Mouse (Mus musculus): ENCODE measurements around the gene Zfp689.
"Not testable (repeated sequence)": the region's sequence is repeated elsewhere in the genome, so short reads cannot be mapped to it uniquely, and the experiment has no call there.

DNA sequence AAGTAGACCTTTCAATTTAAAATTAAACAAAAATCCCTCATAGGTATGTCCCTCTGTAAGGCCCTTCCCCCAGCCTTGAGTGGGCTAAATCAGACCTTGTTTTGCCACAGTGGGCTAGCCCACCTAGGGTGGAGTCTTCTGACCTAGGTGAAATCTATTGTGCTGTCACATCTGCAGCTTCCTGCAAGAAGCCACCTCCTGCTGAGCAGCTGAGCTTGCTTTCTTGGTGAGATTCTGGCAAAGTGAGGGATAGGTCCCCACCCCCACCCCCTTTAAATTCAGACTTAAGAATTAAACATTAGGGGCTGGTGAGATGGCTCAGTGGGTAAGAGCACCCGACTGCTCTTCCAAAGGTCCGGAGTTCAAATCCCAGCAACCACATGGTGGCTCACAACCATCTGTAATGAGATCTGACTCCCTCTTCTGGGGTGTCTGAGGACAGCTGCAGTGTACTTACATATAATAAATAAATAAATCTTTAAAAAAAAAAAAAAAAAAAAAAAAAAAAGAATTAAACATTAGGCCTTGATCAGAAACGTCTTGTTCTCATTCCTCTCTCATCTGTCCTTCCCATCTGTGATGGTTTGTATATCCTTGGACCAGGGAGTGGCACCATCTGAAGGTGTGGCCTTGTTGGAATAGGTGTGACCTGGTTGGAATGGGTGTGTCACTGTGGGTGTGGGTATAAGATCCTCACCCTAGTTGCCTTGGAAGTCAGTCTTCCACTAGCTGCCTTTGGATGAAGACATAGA, 9.6 kb upstream of the Zfp689 start:
- TF ChIP-seq CTCF (IDR thresholded peaks at IDR 0.05; ENCODE audit: insufficient read depth, low read length); POLR2A (IDR thresholded peaks at IDR 0.05; ENCODE audit: borderline replicate concordance, extremely low read depth, low read depth, low read length): not testable (repeated sequence)

All from lung, adult 2 months (tissue).